Mouse (Mus musculus): ENCODE data around the gene Cep41. TPM values are rescaled to one million over a fixed set of nuclear protein-coding genes. Genes with fewer than 3 reads are reported as not detected.
A peak's percentile ranks its signal among the peaks of the same experiment; 100 is the strongest.

The Cep41 gene
- polyA plus RNA-seq, 1 experiment from 2014 or later, result 19.7 TPM

GRCm38 (mm10) chr6:30605672-30606071 lies 87.9 kb downstream of the Cep41 start:
- H3K27ac ChIP-seq (ENCODE audit: low read depth, low read length), result no peak overlapping the region
- no peak for DNase-seq (ENCODE audit: low spot score)
- H3K9me3 ChIP-seq (ENCODE audit: control insufficient read depth, low read length), result no peaks in the 10 kb centered on the region
- no peak for ATAC-seq (ENCODE audit: low FRiP score)
- no peak overlapping the region for H3K4me3 ChIP-seq (ENCODE audit: low read depth, low read length)
- 81% methylated on average over 5 of the region's 5 CpGs for WGBS
- no peak overlapping the region for H3K4me2 ChIP-seq (replicated peaks; ENCODE audit: low read depth, low read length)
- H3K4me1 ChIP-seq (replicated peaks; ENCODE audit: control insufficient read depth, insufficient read depth, low read length), result no peaks in the 10 kb centered on the region
- no peak overlapping the region for H3K9ac ChIP-seq (ENCODE audit: low read depth, low read length)
- no peaks in the 10 kb centered on the region for H3K36me3 ChIP-seq (ENCODE audit: control insufficient read depth, insufficient read depth, low read length)
- no peaks in the 10 kb centered on the region for H3K27me3 ChIP-seq (ENCODE audit: control insufficient read depth, insufficient read depth, low read length)

GRCm38 (mm10) chr6:30605111-30605510 lies 88.4 kb downstream of the Cep41 start:
- Histone ChIP-seq H3K4me1 (replicated peaks; ENCODE audit: control insufficient read depth, insufficient read depth, low read length) (no peaks in the 10 kb centered on the region), H3K9ac (ENCODE audit: low read depth, low read length) (no peak overlapping the region), H3K9me3 (ENCODE audit: control insufficient read depth, low read length) (no peaks in the 10 kb centered on the region), H3K4me3 (ENCODE audit: low read depth, low read length) (no peak overlapping the region), H3K27me3 (ENCODE audit: control insufficient read depth, insufficient read depth, low read length) (no peaks in the 10 kb centered on the region), H3K4me2 (replicated peaks; ENCODE audit: low read depth, low read length) (no peak overlapping the region), H3K36me3 (ENCODE audit: control insufficient read depth, insufficient read depth, low read length) (no peaks in the 10 kb centered on the region), H3K27ac (ENCODE audit: low read depth, low read length) (no peak overlapping the region)
- no peak for ATAC-seq (ENCODE audit: low FRiP score)
- WGBS, result 86% methylated on average over 4 of the region's 4 CpGs
- no peak for DNase-seq (ENCODE audit: low spot score)

DNA sequence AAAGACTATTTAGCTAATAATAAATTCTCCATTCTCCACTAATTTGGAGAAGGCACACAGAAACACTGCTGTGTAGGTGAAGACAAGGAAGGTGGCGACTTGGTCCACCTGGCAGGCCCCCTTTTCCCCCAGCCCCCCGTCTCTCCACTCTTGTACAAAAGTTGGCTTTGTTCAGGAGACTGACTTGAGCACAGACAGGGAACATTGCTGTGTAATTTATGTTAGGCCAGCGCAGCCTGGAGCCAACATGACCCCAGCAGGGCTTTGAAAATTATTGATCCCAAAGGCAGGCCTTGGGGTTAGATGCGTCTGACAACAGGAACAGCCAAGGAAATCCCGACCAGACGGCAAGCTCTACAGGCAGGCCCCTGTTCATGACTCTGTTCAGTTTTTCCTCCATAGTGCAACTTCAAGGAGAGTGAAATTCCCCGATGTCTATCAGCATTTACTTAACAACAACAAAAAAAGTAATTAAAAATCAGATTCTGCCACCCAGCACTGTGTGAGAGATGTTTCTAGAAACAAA lies 89.1 kb downstream of the Cep41 start:
- no peaks in the 10 kb centered on the region for H3K4me1 ChIP-seq (replicated peaks; ENCODE audit: control insufficient read depth, insufficient read depth, low read length)
- no peak overlapping the region for H3K9ac ChIP-seq (ENCODE audit: low read depth, low read length)
- H3K36me3 ChIP-seq (ENCODE audit: control insufficient read depth, insufficient read depth, low read length), result no peaks in the 10 kb centered on the region
- no peak overlapping the region for H3K27ac ChIP-seq (ENCODE audit: low read depth, low read length)
- DNase-seq (ENCODE audit: low spot score), result no peak
- ATAC-seq (ENCODE audit: low FRiP score), result no peak
- H3K27me3 ChIP-seq (ENCODE audit: control insufficient read depth, insufficient read depth, low read length), result no peaks in the 10 kb centered on the region
- WGBS, result 65% methylated on average over 7 of the region's 7 CpGs
- no peaks in the 10 kb centered on the region for H3K9me3 ChIP-seq (ENCODE audit: control insufficient read depth, low read length)
- no peak overlapping the region for H3K4me2 ChIP-seq (replicated peaks; ENCODE audit: low read depth, low read length)
- no peak overlapping the region for H3K4me3 ChIP-seq (ENCODE audit: low read depth, low read length)

MicroRNAs encoded within 50 kb of the gene (microRNA counts, 519-probe panel; counts per million panel counts)
- 5,022 counts per million, percentile 66 among the panel's probes with 10 or more counts for microRNA mmu-miR-335-3p
- microRNA mmu-miR-335-5p, result 6,489 counts per million, percentile 91 among the panel's probes with 10 or more counts

Other genes with a start within 250 kb of the Cep41 start
- 47.9 and 51.6 TPM in 2 replicates for gene Tmem209, start 184.0 kb downstream of the Cep41 start, polyA plus RNA-seq (2014; fragmentation: Nextera tagmentation; extraction: Ambion mirVana)
- 0.36 and 0.37 TPM in 2 replicates for gene Ssmem1, start 183.9 kb downstream of the Cep41 start, polyA plus RNA-seq (2014; fragmentation: Nextera tagmentation; extraction: Ambion mirVana)
- 6.8 and 9.4 TPM in 2 replicates for gene Cpa2, start 152.2 kb downstream of the Cep41 start, polyA plus RNA-seq (2014; fragmentation: Nextera tagmentation; extraction: Ambion mirVana)
- 3.5 and 3.9 TPM in 2 replicates for gene Cpa4, start 125.4 kb downstream of the Cep41 start, polyA plus RNA-seq (2014; fragmentation: Nextera tagmentation; extraction: Ambion mirVana)
- 0.15 TPM in 1 of 2 replicates, not detected in the other for gene Cpa5, start 82.7 kb downstream of the Cep41 start, polyA plus RNA-seq (2014; fragmentation: Nextera tagmentation; extraction: Ambion mirVana)
- gene Cpa1, start 54.5 kb downstream of the Cep41 start, polyA plus RNA-seq (2014; fragmentation: Nextera tagmentation; extraction: Ambion mirVana), result 0.11 and 0.28 TPM in 2 replicates
- gene Mest, start 29.8 kb upstream of the Cep41 start, polyA plus RNA-seq (2014; fragmentation: Nextera tagmentation; extraction: Ambion mirVana), result 1,131 and 1,227 TPM in 2 replicates
- gene Copg2, start 203.0 kb upstream of the Cep41 start, polyA plus RNA-seq (2014; fragmentation: Nextera tagmentation; extraction: Ambion mirVana), result 40.9 and 45.3 TPM in 2 replicates
- 0.27 TPM in 1 of 2 replicates, not detected in the other for gene Tsga13, start 221.8 kb upstream of the Cep41 start, polyA plus RNA-seq (2014; fragmentation: Nextera tagmentation; extraction: Ambion mirVana)